Mouse (Mus musculus) right cerebral cortex, postnatal 36 days (tissue): ENCODE data around the gene Pdilt.
"Not testable (repeated sequence)": the region's sequence is repeated elsewhere in the genome, so short reads cannot be mapped to it uniquely, and the experiment has no call there.

Source experiments
- DNase-seq, 2 experiments: peaks; one replicate each; pipeline ENCODE4 v3.0.0; 2022; ENCODE audit warnings: low spot score in 2 of 2, mixed read lengths in 1 of 2

Pdilt gene

DNA sequence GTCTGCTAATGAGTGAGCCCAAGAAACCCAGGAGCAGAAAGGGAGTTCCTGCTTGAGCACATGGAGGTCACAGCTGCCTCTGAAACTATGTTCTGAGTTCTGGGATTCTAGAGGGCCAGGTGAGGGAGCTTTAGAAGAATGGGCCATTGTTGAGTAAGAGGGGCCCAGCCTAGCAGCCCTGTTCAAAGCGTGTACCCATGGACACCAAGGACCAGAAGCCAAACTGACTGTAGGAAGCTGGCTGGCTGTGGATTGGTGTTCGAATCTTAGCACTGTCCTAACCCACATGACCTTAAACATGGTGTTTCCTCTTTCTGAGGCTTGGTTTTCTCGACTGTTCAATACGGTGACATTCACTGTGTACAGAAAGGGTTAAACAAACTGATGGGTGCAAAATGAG lies at the start of gene Pdilt:
Gene Pdilt (minus strand): TSS at position 101 of the 400 bp plus-strand sequence.
- DNase-seq: no peak

- not testable (repeated sequence) for DNase-seq
Measured at GRCm38 (mm10) chr7:119562476-119562875, 39.2 kb upstream of the Pdilt start.

- DNase-seq: no peak
Measured at GRCm38 (mm10) chr7:119561441-119561840, 38.2 kb upstream of the Pdilt start.

DNA sequence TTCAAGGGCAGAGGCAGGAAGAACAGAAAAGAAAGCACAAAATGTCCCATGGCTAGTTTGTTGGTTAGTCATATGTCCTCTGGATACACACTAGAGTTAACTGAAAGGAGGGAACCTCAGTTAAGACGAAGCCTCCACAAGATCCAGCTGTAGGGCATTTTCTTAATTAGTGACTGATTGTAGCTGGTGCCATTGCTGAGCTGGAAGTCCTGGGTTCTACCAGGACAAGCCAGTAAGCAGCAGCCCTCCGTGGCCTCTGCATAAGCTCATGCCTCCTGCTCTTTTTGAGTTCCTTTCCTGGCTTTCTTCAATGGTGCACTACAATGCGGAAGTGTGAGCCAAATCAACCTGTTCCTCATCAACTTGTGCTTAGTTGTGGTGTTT lies 37.2 kb upstream of the Pdilt start:
- DNase-seq: no peak

GRCm38 (mm10) chr7:119559789-119560451 lies 36.6 kb upstream of the Pdilt start:
- no peak for DNase-seq

DNA sequence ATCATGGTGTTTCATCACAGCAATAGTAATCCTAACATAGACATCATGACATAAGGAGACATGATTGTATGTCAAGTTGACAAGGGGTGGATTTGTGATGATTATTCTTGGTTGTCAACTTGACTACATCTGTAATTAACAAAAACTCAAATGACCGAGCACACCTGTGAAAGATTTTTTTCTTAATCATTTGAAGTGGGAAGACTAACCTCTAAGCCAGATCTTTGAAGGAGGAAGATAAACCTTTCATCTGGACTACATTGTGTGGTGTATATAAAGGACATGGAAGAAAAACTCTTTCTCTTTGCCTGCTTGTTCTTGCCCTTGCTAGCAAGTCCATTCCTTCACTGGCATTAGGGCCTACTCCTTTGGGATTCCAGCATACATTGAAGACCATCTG lies 30.8 kb upstream of the Pdilt start, which contains the start of gene Acsm2:
Gene Acsm2 (plus strand): TSS at position 301 of the 400 bp plus-strand sequence.
- DNase-seq: no peak

DNA sequence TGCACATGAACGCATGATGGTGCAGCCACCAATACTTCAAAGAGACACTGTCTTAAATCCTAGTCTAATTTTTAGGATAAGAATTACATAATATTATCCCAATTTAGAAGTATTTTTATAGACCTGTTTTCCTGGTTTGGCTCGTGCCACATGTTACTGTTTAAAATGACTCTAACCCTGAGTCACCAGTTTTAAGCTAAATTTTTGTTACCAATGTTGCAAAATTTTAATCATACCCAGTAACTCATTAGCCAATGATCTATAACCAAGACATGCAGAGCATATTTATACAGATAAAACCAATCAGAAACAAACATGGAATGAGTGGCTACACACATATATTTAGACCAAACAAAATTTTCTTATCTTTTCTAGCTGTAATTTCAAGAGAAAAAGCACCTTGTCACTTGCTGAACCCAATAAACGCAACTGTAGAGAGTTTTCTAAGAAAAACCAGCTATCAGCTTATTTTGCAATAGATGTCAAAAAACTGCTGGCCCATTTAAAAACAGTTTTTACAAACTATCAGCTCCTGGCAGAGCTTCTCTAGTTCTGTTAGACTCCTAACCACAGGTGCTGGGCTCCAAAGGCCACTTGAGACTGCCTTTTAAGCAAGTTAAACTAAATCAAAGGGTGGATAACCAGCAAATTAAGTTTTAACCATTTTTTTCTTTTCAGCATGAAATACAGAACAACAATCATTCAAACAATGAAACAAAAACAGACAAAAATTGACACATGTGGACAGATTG lies 27.4 kb upstream of the Pdilt start:
- no peak for DNase-seq

DNA sequence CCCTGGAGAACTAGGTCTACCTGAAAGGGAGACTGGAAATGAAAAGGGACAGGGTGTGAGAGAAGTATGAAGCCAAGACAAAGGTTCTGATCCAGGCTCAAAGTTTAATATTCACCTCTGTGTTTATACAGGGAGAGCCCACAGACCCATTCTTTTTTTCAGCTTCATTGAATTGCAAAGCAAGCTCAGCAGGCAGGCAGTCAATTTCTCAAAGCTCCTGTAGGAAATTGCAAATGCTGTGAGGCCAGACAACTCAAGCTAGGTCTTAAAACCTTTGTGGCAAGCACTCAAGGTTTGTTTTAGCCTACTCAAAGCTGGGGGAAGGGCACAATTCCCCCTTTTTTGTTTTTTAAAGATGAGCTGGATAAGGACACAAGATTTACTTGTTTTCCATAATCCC lies 22.3 kb upstream of the Pdilt start:
- DNase-seq: no peak

GRCm38 (mm10) chr7:119542445-119542844 lies 19.2 kb upstream of the Pdilt start:
- no peak for DNase-seq

DNA sequence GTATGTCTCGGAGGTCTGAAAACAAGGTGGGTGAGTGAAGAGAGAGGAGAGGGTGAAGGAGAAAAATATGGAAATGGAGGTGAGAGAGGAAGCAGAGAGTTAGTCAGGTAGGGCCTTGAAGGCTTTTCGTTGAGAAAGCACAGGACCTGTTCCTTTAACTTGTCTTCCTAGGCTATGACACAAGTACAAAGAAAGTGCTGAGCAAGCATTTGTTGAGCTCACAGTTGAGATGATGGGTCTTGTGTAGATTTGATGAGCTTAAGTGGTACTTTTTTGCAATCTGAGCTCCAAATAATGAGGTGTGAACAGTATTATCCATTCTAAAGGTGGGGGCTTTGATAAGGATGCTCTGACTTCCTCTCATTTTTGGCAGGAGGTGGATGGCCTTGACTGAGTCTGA lies 11.1 kb upstream of the Pdilt start:
- no peak for DNase-seq

- no peak for DNase-seq
Measured at GRCm38 (mm10) chr7:119532924-119533323, 9.6 kb upstream of the Pdilt start.

- no peak for DNase-seq
Measured at GRCm38 (mm10) chr7:119528617-119529016, 5.3 kb upstream of the Pdilt start.

GRCm38 (mm10) chr7:119527548-119527947 lies 4.3 kb upstream of the Pdilt start:
- no peak for DNase-seq

DNA sequence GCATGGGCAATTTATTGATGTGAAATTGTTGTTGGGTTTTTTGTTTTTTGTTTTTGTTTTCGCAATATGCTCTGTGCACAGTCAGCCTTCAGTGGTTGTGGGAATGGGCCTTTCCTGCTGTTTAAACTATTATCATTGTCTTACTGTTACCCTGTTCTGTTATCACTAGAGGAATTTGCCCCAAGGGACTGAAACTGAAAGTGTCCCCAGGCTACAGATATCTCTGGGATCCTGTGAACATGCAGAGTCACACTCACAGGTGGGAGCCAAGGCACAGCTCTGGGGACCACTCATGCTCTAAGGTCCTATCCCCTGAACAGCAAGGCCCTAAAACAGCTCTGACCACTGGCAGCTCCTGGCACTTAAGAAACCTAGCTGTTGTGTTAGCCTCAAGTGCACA lies 3.8 kb upstream of the Pdilt start:
- no peak for DNase-seq

DNA sequence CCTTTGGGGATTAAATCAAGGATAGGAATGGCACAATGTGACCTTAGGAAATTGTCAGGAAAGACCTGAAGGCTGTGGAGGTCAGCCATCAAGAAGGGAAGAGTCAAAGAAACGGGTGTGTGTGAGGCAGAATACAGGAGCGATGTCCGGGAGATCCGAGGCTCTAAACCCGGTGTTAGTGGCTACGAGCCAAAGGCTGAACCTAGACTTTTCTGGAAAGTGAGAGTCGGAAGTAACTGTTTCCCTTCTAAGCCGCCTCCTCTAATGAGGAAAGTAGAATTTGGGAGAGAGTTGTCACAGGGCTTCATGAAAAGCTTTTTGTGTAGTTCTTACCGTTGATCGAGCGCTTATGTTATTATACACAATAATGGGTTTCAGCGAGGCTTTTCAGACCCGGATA lies 3.2 kb upstream of the Pdilt start:
- no peak for DNase-seq

- DNase-seq: no peak
Measured at GRCm38 (mm10) chr7:119525881-119526281, 2.6 kb upstream of the Pdilt start.

DNA sequence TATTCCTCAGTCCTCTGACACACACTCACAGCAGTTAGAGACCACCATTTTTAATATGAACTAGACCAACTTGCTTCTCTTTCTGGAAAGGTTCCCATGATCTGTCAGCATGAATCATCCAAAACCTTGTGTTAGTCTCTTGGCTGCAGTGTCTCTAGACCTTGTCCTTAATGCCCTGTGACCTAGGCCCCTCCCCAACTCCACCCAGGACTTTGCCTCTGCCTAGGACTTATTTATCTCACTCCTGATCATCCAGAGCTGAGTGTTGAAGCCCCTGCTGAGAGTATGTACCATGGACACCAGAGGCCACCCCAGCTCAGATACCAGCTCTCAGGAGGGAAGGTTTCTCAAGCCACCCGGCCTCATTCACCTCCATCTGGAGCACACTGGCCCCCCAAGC lies 904 bp downstream of the Pdilt start:
- DNase-seq: no peak

GRCm38 (mm10) chr7:119521816-119522215 lies 1.5 kb downstream of the Pdilt start:
- no peak for DNase-seq

DNA sequence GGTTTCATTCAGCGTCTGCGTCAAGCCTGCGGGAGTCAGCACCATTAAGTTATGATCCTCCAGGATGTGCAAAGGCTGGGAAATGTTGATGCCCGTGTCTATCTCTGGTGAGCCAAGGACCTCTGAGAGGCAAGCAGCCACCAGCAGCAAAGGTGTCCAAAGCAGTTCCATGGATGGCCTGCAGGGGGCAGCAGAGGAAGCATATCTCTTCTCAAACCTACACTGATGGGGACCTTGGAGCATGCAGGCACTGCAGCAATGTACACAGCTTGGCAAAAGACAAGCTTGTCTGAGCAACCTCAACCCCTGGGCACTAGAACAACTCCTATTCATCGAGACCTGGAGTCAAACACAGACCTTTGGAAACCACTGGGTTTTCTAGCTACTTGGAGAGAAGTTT lies 3.6 kb downstream of the Pdilt start:
- DNase-seq: peak; percentile 52 to 70

DNA sequence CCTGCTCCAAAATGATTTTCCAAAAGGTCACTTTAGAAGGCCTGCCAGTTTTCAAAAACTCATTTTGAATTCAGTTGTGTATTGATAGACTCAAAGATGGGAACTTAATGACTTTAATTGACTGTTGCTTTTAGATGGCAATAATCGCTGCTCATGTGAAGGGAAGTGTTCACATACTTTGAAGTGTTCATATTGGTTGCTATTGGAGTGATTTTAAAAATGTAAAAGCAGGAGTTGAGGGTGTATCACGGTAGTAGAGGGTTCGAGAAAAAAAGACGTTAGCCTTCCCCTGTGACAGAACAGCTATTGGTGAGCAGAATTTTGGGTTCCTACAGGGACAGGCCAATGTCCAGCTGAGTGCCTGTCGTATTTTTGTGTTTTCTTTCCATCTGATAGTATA lies 4.1 kb downstream of the Pdilt start, which contains the start of gene Acsm5:
Gene Acsm5 (plus strand): TSS at position 301 of the 400 bp plus-strand sequence.
- DNase-seq: no peak

DNA sequence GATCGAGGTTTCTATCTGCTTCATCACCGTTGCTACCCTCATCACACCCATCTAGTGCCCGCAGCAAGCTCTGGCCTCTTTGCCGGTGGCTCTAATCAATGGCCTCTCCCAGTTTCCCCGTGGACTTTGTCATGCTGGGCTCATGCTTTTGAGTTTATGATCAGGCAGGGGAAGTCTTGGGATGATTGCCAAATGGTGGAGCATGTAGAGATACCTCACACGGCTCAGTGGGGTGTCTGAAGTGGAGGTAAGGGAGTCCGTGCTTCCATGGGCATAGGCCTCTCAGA lies 7.1 kb downstream of the Pdilt start:
- DNase-seq: no peak

- peak in 1 of 2 experiments; percentile 13 for DNase-seq
Measured at GRCm38 (mm10) chr7:119515492-119516271, 7.6 kb downstream of the Pdilt start.

DNA sequence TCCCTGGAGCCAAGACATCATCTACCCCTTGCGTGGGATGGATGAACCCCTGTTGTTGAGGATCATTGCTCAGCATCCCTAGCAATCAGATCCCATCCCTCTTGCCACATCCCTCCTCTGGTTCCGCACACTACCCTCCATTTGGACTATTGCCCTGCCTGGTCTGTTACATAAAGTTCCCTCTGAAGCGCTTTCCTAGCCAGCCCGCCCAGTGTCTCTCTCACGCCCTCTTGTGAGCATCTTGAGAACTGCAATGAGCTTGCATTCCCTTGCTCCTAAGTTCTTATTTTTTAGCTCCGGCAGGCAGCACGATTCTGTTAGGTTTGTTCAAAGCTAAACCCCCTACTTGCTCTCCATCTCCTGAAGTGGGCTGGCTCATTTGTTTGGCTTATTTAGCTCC lies 10.2 kb downstream of the Pdilt start:
- DNase-seq: peak; percentile 14 to 22
